Mouse (Mus musculus): Measurements from ENCODE around the gene Ksr1.

The Ksr1 gene

DNA sequence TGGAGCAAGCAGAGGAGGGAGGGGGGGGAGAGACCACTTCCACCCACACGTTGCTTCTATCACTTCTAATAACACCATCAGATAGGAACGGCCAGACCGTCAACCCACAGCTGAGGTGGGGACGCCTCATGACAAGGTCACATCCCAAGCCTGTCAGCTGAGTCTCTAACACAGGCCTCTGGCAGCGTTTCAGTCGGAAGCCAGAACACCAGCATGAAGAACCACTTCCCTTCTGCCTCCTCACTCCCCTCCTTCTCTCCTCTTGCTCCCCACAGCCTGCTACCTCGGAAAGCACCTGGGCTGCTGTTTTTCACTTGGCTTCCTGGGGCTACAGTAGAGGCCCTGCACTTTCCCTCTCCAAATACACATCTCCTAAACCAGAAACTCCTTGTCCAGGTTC is 53.4 kb downstream of the Ksr1 start:
- no peak for DNase-seq

DNA sequence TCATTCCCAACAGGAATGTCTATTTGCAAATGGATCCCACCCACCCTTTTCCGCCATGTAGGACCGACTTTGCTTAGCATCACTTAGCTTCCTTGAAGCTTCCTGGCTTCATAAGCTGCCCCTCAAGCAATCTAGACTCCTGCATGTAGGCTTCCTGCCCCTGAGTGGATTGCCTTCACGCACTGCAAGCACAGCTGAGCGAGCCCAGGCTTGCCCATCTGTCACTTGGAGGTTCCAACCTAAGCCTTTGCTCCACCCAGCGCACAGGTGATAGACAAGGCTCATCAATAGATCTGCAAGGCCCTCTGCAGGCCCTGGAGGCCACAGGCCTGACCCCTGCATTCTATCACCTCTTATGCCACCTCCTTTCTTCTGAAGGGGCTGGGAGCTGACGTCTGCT is 54.0 kb downstream of the Ksr1 start:
- no peak for DNase-seq

DNA sequence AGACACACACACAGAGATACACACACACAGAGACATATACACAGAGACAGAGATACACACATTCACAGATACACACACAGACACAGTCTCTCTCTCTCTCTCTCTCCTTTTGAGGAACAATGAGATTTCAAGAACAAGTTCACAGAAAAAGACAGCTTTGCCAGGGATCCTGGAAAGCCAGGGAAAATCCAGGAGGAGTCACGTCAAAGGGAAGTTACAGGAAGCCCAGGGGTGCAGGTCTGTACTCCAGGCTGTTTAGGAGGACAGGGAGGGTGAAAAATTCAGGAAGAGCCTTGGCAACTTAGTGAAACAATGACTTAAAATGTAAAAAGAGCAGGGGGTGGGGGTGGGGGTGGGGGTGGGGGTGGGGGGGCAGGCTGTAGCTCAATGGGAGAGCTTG is 56.5 kb downstream of the Ksr1 start:
- no peak for DNase-seq

DNA sequence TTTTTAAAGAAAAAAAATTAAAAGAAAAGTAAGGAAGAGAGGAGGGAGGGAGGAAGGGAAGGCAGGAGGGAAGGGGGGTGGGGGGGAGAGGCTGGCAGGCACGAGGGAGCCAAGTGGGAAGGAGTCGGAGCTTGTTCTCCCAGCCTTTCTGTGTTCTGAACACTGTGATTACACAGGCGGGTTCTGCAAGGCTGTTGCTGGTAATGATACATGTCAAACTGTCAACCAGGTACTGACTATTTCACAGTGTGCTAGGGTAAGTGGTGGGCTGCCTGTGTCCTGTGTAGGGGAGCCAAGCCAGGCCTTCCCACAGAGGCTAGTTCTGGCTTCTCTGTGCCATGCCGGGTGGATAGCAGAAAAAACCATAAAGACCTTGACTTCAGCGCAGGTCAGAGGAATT is 57.2 kb downstream of the Ksr1 start:
- no peak for DNase-seq

DNA sequence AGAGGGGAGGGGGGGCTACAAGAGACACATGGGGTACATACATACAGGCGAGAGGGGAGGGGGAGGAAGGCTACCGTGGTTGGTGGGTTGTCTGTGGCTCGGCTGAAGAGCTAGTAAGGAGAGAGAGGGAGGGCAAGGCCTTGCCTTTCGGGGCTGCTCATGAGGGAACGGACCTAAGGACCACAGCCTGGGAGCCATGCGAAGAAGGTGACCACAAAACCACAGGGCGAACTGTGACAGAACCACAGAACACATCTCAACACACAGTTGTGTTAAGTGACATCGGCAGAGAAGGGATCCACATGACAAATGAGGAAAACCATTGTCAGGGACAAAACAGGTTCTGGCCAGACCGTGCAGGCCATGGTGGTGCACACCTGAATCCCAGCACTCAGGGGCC is 57.9 kb downstream of the Ksr1 start:
- DNase-seq = no peak

DNA sequence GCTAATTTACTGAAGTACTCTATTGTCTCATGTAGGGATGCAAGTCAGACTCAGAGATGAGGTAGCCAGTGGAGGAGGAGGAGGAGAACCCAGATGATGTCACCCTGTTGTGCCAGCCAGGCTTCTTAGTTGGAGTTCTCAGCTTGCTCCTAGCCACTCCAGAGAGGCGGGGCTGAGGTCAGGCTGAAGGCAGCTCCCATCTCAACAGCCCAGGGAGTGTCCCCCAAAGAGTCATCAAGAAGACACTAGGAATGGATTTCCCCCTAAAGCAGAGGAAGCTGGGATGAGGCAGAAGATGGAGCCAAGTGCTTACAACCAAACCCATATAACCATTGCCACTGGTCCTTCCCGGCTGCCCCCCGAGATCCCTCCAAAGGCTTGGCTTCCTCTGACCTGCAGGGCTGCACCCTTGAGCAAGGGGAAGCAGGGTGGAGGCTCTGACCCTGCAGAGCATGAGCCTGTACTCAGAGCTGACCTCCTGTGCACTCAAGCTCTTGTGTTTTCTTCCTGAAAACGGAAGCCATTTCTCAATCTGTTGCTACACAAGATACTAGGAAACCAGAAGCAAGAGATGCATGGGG is 58.4 kb downstream of the Ksr1 start:
- peak; percentile 20 to 33 for DNase-seq

DNA sequence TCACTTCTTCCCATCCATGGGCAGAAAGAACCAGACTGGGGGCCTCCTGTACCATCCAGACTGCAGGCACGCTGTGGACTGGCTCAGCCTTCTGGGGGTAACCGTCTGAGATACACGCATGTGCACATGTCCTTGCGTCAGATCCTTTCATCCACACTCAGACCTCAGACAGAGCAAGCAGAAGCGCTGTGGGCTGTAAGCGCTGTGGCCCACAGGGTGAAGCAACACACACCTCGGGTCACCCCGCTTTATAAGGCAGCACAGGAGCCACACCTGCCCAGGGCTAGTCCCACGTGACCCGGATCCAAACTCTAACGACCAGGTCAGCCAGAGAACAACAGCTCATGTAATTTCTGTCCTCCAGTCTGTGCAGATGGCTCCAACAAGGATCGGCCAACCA is 59.4 kb downstream of the Ksr1 start:
- no peak for DNase-seq

DNA sequence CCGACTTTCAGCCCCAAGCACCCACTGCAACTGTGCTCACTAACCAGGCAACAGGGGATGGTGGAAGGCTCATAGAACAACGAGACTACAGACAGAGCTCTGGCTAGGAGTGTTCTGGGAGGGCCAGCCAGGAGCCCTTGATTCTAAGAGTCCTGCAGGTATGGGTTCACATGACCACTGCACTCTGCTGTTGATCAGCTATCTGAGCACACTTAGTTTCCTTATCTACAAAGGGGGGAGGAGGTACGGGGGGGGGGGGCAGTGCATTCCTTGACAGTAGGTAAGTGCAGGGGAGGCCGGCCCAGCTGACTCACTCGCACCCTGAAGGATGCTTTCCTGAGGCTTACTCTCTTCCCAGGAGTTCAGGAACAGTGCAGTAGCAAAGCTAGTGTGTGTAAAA is 61.1 kb downstream of the Ksr1 start:
- no peak for DNase-seq

DNA sequence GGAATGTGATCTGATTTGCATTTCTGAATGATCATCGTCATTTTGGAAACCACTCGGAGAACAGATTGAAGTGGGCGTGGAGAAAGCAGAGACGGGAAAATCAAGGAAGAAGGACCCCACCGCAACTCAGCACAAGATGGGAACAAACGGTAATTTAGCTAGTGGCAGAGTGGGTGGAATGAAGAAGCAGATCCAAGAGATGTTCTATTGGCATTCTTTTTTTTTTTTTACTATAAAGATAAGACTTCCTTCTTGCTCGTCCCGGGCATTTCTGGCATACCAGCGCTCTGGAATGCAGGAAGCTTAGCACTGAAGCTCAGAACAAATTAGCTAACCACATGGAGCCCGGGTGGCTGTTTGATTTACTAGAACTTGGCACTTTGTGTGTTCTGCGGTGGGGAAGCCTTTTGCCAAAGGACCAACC is 63.2 kb downstream of the Ksr1 start:
- peak; percentile 42 to 62 for DNase-seq

DNA sequence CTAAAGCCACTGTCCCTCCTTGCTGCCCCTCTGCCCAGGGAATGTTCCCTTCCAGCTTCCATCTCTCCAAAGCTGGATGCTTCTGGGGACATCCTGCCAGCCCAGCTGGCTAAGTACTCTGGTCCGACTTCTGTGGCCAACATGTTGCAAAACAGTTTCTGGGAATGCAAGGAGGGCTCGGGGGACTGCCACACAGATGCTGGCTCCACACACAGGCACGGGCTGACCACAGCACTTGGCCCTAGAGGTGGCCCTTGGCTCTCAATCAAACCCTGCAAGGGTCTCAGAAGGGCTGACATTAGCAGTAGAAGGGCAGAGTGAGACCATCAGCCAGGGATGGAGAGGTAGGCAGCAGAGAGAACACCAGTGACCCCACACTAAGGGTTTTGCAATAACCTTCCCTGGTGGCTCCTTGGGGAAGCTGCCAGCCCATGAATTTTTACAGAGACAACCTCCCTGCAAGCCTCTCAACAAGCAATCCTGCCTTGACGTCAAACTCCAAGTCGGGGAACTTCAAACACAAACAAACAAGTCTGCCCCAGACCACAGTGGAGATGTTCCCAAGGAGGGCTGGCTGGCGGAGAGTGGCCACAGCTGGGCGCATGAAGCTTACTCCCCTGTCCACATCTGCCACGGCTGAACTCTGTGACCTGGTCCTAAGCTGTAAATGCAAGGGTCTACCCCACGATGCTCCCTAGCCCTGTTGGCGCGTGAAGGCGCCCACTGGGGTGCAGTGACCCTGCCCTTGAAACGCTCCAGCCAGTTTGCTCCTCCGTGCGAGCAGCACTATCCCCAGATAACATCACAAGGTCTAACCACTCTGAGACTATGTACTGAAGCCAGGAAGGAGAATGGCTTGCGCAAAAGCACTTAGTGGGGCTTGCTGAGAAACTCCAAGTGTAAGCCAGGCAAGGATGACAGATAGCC is 65.0 kb downstream of the Ksr1 start:
- DNase-seq = peak; percentile 15 to 17

DNA sequence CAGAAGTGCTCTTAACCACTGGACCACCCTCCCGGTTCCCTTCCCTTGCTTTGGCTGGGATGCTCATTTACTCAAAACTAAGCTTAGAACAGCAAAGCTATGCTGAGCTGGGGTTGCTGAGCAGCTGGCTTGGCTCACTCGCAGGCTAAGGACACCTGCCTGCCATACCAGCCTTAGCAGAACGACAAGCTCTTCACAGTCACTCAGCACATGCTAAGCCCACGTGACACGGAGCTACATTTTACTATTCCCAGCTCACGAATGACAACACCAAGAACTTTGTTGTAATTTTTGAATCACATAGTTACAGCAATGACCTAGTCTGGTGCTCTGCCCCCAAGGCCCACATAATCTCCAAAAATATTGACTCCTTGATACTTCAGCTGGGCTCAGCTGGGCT is 66.1 kb downstream of the Ksr1 start:
- DNase-seq = no peak

DNA sequence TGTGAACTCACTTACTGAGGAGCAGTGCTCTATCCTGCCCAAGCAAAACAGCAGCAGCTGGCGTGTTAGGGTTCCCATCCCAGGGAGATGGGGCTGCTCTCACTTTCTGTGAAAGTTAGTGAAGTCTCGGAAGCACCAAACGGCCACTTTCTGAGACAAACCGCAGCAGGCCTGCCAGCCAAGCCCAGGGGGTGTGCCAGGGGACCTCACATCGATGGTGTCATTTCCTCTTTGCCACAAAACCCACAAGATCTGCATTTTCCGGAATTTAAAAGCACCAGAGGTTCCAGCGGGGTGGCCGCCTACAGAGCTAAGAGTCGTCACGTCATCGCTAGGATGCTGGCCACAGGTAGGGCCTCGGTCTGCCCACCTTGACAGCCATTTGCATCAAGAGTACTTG is 69.7 kb downstream of the Ksr1 start:
- DNase-seq = no peak

DNA sequence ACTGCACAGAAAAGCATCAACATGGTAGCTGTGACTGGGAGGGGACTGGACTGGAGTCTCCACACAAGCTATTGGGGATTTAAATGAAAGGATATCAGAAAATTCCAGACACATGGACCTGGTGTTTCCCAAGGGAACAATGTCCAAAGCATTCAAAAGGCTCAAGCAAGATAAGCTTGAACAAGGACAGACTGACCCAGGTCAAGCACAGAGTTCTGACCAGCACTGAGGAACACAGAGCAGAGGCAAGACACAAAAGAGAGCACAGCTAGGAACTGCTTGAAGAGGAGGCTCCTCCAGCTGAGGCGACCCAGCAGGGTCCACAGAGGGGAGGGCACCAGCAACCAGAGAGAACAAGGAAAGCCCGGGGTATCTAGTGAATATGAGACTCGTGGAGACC is 71.2 kb downstream of the Ksr1 start:
- no peak for DNase-seq

DNA sequence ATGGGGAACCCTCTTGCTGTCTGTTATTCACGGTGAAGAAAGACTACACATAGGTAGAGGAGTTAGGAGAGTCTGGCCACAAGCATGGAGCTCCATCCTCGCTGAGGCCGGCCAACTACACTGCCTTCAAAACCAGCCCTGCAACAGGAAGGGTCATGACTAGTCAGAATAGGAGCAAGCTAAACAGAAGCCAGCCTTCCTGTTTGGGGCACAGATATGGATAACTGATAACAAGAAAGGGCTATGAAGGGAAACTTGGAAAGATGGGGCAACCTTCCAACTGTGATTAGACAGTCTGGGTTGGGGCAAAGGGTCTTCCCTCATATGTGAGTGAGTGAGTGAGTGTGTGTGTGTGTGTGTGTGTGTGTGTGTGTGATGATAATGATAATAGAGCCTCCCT is 71.6 kb downstream of the Ksr1 start:
- DNase-seq = no peak

DNA sequence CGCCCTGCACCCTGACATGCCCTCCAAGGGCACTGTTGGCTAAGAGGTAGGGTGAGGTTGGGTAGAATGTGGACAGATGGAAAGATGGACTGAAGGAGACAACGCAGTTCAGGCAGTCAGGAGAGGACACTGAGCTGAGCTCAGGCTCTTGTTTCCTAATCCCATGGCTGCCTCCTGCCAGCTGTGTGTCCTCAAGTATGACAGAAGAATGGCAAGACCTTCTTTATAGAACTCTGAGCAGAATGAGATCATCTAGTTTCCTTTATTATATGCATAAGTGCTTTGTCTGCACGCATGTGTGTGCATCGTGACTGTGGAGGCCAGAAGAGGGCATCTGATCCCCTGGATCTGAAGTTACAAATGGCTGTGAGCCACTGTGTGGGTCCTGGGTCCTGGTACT is 72.6 kb downstream of the Ksr1 start:
- DNase-seq = no peak

DNA sequence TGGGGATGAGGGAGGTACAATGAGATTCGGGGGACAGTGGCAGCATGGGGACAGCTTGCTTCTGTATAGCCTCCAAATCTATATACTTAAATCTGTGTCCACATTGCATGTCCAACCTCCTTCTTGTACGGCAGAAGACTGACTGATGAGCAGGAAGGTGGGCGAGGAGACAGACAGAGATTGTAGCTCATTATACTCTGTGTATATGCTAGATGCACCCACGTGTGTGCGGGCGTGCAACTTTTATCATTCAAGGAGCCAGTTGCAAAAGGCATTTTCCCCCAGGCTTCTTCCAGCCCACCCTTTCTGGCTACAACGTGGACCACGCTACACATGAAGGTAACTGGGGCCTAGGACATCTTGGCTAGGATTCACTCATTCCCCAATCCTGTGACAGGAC is 74.1 kb downstream of the Ksr1 start:
- DNase-seq = no peak

DNA sequence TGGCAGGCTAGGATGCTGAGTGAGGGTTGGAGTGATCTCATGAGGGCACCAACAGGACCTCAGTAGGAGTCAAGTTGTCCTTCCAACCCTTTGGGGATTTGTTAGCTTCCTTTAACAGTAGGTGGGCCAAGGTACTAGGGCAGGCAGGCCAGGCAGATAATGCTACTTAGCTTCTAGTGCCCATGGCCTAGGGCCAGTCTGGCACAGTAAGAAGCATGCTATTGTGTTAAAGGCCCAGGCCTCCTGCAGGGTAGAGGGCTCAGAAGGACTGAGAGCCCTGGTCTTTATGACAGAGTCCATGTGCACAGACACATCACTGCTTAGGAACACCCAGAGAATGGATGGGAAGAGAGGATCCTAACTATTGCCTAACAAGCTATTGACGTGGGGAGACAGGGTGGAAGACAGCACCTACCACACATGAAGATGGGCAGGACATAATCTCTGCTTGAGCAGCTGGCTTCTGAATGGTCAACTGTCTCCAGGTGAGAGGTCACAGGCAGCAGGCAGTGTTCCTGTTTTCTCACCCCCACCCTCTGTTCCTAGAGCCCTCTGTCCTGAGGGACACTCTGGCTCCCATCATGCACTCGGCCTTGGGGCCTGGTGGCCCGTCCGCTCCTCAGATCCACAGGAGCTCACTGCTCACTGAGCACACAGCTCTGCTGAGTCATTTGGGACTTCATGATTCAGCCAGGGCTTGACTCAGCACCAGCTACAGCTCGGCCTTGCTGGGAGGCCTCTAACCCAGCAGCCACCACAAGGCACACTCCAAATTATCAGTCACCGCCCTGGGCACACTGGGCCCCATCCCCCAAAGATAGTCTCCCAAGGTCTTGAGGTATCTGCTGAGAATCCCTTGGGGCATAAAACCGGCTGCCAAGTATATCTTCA is 74.9 kb downstream of the Ksr1 start:
- DNase-seq = no peak

DNA sequence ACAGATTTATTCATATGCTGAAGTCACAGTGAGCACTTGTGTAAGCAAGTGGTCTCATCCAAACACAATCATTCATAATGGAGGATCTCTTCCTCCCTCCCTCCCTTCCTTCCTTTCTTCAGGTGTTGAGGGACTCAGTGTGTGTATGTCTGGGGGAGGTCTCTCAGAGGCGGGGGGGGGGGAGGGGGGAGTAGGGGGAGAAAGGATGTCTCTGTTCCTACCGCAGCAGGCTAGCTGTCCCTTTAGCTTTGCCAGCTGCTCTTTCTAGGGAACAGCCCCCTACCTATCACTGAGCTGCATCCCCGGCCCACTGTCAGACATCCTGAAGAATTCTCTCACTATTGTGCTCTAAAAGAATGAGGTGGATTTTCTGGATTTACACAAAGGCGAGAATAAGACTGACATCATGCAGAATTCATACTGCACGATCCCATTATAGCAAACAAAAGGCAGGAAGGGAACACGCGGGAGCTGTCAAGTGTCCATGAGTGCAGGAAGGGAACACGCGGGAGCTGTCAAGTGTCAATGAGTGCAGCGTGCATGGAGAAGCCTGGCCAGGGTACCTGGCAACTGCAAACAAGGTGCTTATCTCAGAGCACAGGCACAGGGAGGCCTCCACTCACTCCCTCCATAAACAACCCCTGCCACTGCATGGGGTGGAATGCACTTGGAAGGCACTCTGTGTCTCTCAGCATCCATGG is 76.6 kb downstream of the Ksr1 start:
- no peak for DNase-seq

DNA sequence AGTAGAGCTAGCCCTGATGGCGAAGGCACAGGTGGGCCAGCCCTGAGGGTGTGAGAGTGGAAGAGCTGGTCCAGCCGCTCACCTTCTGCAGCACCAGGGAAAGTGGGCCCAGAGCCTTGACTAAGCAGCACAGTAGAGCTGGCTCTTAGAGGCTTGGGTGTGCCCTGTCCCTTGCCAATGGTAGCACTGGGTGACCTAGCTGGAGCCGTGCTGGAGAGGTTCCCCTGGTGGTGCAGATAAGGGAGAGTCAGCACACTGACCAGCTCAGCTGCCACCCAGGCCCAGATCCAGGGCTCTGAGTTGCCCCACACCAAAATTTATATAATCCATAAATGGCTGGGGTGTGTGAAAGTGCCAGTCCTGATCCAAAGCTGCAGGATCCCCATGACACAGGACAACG is 79.0 kb downstream of the Ksr1 start:
- DNase-seq = no peak

DNA sequence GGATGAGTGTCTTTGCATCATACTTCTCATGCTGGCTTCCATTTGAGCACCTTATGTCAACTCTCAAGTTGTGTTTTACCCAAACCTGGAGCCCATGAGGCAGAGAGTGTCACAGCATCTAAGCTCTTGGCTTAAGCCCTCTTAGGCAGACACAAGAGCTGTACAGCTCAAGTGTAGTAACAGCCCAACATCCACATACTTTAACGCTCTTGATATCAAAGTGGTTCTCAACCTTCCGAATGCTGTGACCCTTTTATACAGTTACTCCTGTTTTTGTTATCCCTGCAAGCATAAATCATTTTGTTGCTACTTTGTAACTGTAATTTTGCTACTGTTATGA is 80.0 kb downstream of the Ksr1 start:
- no peak for DNase-seq

DNA sequence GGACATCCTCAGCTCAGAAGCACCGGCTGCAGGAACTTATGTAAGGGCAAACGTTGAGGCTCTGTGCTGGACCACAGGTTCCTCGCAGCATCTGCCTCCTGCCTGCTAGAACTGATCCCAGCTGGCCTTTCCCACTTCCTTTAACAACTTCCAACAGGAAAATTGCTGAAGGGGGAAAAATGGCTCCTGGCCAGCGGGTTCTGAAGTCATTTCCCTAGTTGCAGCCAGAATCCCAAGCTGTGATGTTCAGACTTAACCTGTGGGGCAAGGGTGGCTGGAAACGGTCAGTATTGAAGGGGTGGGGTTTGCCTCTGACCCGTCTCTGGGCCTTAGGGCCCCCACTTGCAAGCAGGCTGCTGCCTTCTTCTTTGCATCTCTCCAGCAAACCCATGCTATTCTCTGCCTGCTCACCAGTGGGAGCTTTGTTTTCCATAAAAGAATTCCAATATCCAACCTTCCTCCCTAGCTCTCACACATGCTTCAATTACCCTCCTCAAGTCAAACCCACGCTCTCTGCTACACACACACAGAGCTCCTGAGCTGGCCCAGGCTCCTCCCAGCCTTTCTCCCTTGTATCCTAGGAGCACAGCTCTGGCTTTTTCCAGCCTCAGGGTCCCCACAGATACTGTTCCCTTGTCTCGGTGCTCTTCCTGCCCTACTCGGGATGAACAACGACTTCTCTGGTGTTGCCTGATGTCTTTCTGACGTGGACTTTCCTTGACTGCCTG is 80.6 kb downstream of the Ksr1 start:
- DNase-seq = peak; percentile 69 to 73

DNA sequence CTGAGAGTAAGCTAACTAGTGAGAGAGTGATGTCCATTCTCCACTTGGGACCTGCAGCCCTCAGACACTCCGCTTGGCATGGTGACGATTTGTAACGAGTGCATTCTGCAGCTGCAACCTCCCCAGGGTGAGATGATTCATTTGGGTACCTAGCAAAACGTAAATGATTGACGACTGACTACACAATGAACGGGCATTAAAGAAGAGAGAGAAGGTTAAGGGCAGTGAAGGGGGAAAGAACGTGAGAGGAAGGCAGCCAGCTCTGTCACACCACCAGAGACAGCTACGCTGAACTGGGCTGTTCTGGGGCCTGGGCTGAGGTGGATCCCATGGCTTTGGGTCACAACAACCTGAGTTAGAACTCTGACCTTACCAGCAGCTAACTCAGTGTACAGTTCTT is 81.9 kb downstream of the Ksr1 start:
- DNase-seq = no peak

Data from kidney, adult 8-10 months (tissue).